Mouse (Mus musculus) midbrain, embryonic 14.5 days (tissue): Measurements from ENCODE around the gene Uchl4. TPM values are rescaled to one million over a fixed set of nuclear protein-coding genes. Genes with fewer than 3 reads are reported as not detected.
A peak's percentile ranks its signal among the peaks of the same experiment; 100 is the strongest.

Experiments
- ATAC-seq: fragments of 200-750 bp; cut with Nextera tagmentation; 2 replicates; pipeline ENCODE4 v1.8.0; 2017; ENCODE audit warnings: moderate number of reproducible peaks, moderate library complexity; ENCODE audit not compliant: low FRiP score, low TSS enrichment
- DNase-seq: peaks from one replicate; pipeline ENCODE4 v3.0.0-alpha.2; 2015
- H3K27ac ChIP-seq: fragments of 300-500 bp; sonication (generic); replicated peaks from 2 replicates; pipeline ENCODE4 v1.5.1; 2014; ENCODE audit warnings: mild to moderate bottlenecking, low read depth, low read length, moderate library complexity
- H3K27me3 ChIP-seq: fragments of 300-500 bp; sonication (generic); 2 replicates; pipeline ENCODE4 v1.6.1; 2014; ENCODE audit warnings: low read length, control low read depth, mixed read lengths; ENCODE audit not compliant: control insufficient read depth, insufficient read depth
- H3K36me3 ChIP-seq: fragments of 300-500 bp; sonication (generic); 2 replicates; pipeline ENCODE4 v1.6.1; 2014; ENCODE audit warnings: low read length, control low read depth; ENCODE audit not compliant: control insufficient read depth, insufficient read depth
- H3K4me1 ChIP-seq: fragments of 300-500 bp; sonication (generic); 2 replicates; pipeline ENCODE4 v1.6.1; 2014; ENCODE audit warnings: mild to moderate bottlenecking, antibody characterized with exemption, low read length, control low read depth; ENCODE audit not compliant: control insufficient read depth, insufficient read depth
- H3K4me2 ChIP-seq: fragments of 300-500 bp; sonication (generic); 2 replicates; pipeline ENCODE4 v1.6.1; 2014; ENCODE audit warnings: mild to moderate bottlenecking, low read length, moderate library complexity
- H3K4me3 ChIP-seq: fragments of 300-500 bp; sonication (generic); replicated peaks from 2 replicates; pipeline ENCODE4 v1.5.1; 2014; ENCODE audit warnings: low read depth, low read length
- H3K9ac ChIP-seq: fragments of 300-500 bp; sonication (generic); replicated peaks from 2 replicates; pipeline ENCODE4 v1.6.1; 2014; ENCODE audit warnings: mild to moderate bottlenecking, low read length, moderate library complexity
- H3K9me3 ChIP-seq: fragments of 300-500 bp; sonication (generic); 2 replicates; pipeline ENCODE4 v1.6.1; 2016; ENCODE audit warnings: low read length, control low read depth, mixed read lengths; ENCODE audit not compliant: control insufficient read depth
- WGBS: fragments of 180-500 bp; shearing (Covaris S2); extraction: QIAGEN DNeasy Blood & Tissue Kit; methylation state at CpG from one replicate; pipeline ENCODE4 v1.1.7; 2014; 5-methylcytosine and 5-hydroxymethylcytosine counted together
- polyA plus RNA-seq: library from polyadenylated mRNA; unstranded; fragments of >200 nt; fragmentation: Nextera tagmentation; extraction: Ambion mirVana; gene quantifications from 2 replicates; pipeline ENCODE4 v1.2.1, GENCODE M21; 2014

The Uchl4 gene
- polyA plus RNA-seq, 1 experiment from 2014 or later, result 2.9 TPM

DNA sequence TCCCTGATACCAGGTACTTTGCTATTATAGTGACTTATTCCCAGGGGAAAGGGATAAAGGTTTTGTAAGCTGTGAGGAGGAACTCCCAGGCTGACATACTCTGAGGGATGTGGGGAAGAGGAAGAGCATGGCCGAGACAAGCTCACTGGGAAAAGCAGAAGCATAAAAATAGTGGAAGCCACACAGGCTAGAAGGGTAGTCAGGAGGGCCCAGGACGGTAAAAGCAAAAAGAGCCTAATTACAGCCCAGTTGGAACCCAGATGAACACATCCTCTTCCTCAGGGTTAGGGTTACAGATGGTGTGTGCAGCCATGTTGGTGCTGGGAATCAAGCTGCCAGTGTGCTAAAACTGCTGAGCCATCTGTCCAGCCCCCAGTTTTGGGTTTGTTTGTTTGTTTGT lies 12.9 kb upstream of the Uchl4 start:
- Histone ChIP-seq H3K9me3 (no peaks in the 10 kb centered on the region), H3K27ac (no peak overlapping the region), H3K4me3 (no peak overlapping the region), H3K4me1 (no peaks in the 10 kb centered on the region), H3K9ac (no peak overlapping the region), H3K36me3 (no peaks in the 10 kb centered on the region), H3K4me2 (no peak overlapping the region), H3K27me3 (no peaks in the 10 kb centered on the region)
- DNase-seq, result no peak
- WGBS, result 77% methylated on average over 2 of the region's 2 CpGs
- no peak for ATAC-seq

DNA sequence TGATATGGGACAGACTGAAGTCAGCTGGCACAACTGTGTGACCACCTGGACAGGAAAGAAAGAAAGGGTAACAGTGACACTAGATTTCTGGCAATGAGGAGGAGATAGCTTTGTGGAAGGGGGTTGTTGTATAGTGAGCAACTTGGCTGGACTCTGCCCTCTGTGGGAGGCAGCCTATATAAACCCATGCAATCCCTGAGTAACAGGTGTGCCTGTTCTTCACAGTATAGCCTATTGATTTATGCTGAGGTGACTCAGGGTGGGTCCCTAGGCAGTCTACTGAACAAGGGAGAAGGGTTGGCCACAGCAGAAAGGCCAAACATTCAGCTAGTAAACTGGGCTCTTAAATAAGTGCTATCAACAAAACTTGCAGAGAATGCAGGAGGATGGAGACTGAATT lies 9.2 kb upstream of the Uchl4 start:
- Histone ChIP-seq H3K36me3 (no peaks in the 10 kb centered on the region), H3K4me3 (no peak overlapping the region), H3K9ac (no peak overlapping the region), H3K27ac (no peak overlapping the region), H3K9me3 (no peaks in the 10 kb centered on the region), H3K4me1 (no peaks in the 10 kb centered on the region), H3K27me3 (no peaks in the 10 kb centered on the region), H3K4me2 (no peak overlapping the region)
- no peak for ATAC-seq
- no peak for DNase-seq

DNA sequence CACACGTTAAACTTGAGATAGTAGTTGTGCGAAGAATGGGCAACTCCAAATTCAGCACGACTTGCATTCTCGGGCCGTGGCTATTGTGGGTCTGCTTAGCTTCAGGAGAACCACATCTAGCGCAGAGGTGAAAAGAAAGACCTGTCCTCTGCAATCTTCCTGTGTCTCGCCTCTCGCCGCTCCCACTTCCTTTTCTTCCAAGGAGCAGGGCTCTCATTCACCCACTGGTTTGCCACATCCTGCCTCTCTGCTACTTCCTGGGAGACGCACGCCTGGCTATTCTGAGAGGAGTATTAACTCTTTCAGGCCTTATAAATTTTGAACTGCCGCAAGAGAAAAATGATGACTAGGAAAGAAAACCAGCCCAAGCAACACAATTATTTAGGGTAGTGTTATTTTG lies 7.3 kb upstream of the Uchl4 start:
- no peaks in the 10 kb centered on the region for H3K9me3 ChIP-seq
- H3K9ac ChIP-seq, result no peak overlapping the region
- no peak overlapping the region for H3K27ac ChIP-seq
- no peaks in the 10 kb centered on the region for H3K4me1 ChIP-seq
- H3K36me3 ChIP-seq, result no peaks in the 10 kb centered on the region
- 90% methylated on average over 12 of the region's 12 CpGs for WGBS
- no peaks in the 10 kb centered on the region for H3K27me3 ChIP-seq
- no peak for DNase-seq
- H3K4me2 ChIP-seq, result no peak overlapping the region
- no peak overlapping the region for H3K4me3 ChIP-seq
- ATAC-seq, result no peak

DNA sequence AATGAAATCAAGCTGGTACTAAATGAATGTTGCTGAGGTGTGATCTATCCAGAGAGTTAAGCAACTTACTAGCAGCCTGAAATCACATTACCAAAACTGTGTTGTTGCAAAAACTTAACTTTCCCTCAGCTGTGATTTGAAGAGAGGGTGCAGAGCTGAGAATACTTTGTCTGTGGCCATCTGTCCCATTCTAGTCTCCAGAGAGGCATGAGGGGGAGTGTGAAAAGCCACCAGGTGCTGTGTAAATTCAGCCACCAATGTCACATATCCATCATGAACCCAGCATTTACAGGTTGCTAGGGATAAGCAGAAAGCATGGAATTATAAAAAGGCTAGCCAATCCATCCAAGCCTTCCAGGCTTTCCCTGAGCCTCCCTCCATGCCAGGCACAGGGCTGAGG lies 6.0 kb upstream of the Uchl4 start:
- Histone ChIP-seq H3K9me3 (no peaks in the 10 kb centered on the region), H3K9ac (no peak overlapping the region), H3K27me3 (no peaks in the 10 kb centered on the region), H3K36me3 (no peaks in the 10 kb centered on the region), H3K4me2 (no peak overlapping the region), H3K4me3 (no peak overlapping the region), H3K4me1 (no peaks in the 10 kb centered on the region), H3K27ac (no peak overlapping the region)
- ATAC-seq, result no peak
- DNase-seq, result no peak

DNA sequence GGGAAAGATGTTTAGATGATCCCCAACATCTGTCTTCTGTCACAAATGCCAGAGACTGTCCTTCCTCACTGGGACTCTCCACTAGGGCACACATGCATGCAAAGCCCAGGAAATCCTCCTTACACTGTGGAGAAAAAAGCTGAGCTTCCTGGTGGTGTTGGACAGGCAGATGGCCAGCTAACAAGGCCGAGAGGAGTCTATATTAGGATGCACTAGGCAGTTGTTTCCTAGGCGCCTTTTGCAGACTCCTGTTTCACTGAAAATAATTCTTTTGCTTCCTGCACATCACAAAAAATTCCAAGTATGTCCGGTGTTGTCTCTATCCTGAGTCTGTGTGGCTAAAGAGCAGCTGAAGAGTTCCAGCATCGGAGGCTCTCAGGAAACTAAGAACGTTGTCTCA lies 3.8 kb upstream of the Uchl4 start:
- 0 out of 2 replicates have a peak overlapping the region, but pooled peaks have one; percentile 6 for H3K9ac ChIP-seq
- DNase-seq, result no peak
- no peaks in the 10 kb centered on the region for H3K27me3 ChIP-seq
- no peak for ATAC-seq
- no peaks in the 10 kb centered on the region for H3K9me3 ChIP-seq
- no peaks in the 10 kb centered on the region for H3K4me1 ChIP-seq
- no peaks in the 10 kb centered on the region for H3K36me3 ChIP-seq
- WGBS, result 85% methylated on average over 5 of the region's 5 CpGs
- 0 out of 2 replicates have a peak overlapping the region, but pooled peaks have one; percentile 5 for H3K27ac ChIP-seq
- no peak overlapping the region for H3K4me3 ChIP-seq
- H3K4me2 ChIP-seq, result no peak overlapping the region

DNA sequence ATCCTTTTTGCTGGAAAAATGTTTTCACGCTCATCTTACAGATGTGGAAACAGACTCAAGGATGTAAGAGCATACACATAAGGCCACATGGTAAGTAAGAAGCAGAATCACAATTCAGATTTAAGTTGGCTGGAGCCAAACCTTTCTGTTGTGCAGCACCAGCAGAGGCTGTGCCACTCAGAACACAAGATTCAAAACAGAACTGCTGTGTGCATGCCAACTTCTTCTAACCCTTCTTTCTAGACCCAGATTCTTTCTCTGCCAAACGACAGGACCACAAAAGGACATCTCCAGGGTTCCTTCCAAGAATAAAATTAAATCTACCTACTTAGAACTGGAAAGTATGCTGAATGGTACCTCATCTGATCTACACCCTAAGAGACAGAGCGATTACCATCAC lies 3.3 kb upstream of the Uchl4 start:
- 84% methylated on average over 3 of the region's 3 CpGs for WGBS
- H3K36me3 ChIP-seq, result no peaks in the 10 kb centered on the region
- no peaks in the 10 kb centered on the region for H3K27me3 ChIP-seq
- no peak overlapping the region for H3K4me2 ChIP-seq
- no peaks in the 10 kb centered on the region for H3K9me3 ChIP-seq
- ATAC-seq (no peak), DNase-seq (no peak)
- H3K4me1 ChIP-seq, result no peaks in the 10 kb centered on the region
- H3K9ac ChIP-seq, result 0 out of 2 replicates have a peak overlapping the region, but pooled peaks have one; percentile 6
- no peak overlapping the region for H3K27ac ChIP-seq
- H3K4me3 ChIP-seq, result no peak overlapping the region

DNA sequence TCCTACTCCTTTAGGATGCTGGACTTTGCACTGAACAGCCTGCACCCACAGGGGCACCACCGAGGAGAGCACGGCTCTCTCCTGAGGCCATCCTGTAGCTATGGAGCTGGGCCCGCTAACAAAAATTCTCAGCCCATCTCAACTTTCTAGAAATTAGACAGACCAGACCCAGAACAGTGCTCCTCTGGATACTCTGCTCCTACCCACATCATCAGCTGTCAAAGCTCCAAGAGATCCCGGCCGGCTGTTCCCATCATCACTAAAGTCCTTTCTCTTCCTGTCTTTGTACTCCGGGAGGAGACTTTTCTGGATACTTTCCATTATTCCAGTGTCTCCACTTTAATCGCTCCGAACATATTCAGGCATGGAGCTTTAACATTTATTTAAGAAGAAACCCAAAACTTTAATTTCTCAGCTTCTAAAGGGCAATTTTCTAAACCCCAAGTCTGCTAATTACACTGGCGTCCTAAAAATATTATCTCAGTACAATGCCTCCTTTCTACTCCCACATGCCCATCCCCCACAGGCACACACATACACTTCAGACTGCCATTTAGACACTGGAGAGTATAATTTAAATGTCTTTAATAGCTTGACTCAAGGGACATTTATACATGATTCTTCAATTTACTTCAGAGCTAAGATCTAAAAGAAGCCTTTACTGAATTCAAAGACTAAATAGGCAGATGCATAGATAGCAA lies 2.6 kb upstream of the Uchl4 start:
- Histone ChIP-seq H3K36me3 (no peaks in the 10 kb centered on the region), H3K4me3 (no peak overlapping the region), H3K9me3 (no peaks in the 10 kb centered on the region), H3K27me3 (no peaks in the 10 kb centered on the region), H3K27ac (no peak overlapping the region), H3K4me2 (no peak overlapping the region), H3K4me1 (no peaks in the 10 kb centered on the region), H3K9ac (no peak overlapping the region)
- ATAC-seq, result no peak
- DNase-seq, result no peak
- WGBS, result 77% methylated on average over 9 of the region's 9 CpGs

DNA sequence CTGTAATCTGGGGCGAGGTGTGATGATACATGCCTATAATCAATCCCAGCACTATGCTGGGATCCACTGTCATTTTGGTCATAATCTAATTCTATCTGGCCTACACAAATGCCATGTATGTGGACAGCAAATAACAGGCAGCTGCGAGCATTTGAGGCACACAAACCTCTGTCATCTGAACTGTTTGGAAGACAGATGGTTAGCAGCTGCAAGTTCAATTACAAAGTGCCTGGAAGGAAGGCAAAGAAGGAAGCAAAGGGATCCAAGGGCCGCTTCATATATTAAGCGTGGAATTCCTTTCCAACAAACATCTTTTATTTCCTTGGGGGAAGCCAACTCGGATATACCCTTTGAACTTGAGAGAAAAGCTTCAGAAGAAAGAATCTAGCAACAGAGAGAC lies 1.3 kb upstream of the Uchl4 start:
- H3K4me1 ChIP-seq, result no peaks in the 10 kb centered on the region
- no peak overlapping the region for H3K4me3 ChIP-seq
- H3K27ac ChIP-seq, result no peak overlapping the region
- H3K9ac ChIP-seq, result no peak overlapping the region
- no peaks in the 10 kb centered on the region for H3K27me3 ChIP-seq
- ATAC-seq (no peak), DNase-seq (no peak)
- H3K36me3 ChIP-seq, result no peaks in the 10 kb centered on the region
- WGBS, result 64% methylated on average over 5 of the region's 5 CpGs
- no peaks in the 10 kb centered on the region for H3K9me3 ChIP-seq
- no peak overlapping the region for H3K4me2 ChIP-seq

DNA sequence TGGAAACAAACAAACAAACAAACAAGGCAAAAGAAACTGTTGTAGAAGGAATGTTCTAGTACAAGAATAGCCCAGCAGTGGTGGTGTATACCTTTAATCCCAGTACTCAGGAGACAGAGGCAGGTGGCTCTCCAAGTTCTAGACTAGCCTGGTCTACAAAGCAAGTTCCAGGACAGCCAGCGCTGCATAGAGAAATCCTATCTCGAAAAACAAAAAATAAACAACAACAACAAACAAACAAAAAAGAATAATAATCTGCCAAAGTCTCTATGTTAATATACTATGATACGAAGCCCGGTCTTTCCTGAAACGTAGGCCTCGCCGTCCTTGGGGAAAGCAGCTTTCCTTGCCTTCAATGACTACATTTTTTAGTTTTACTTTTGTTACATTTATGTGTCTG lies 1.1 kb downstream of the Uchl4 start:
- Histone ChIP-seq H3K27me3 (no peaks in the 10 kb centered on the region), H3K4me3 (no peak overlapping the region), H3K9me3 (no peaks in the 10 kb centered on the region), H3K4me2 (no peak overlapping the region), H3K9ac (no peak overlapping the region), H3K27ac (no peak overlapping the region), H3K36me3 (no peaks in the 10 kb centered on the region), H3K4me1 (0 out of 2 replicates have a peak, but pooled peaks cover 5% of the 10 kb centered on the region)
- WGBS, result 96% methylated on average over 7 of the region's 7 CpGs
- DNase-seq (no peak), ATAC-seq (no peak)
